Mouse (Mus musculus): ENCODE results near the gene Cela2a. TPM values are rescaled to one million over a fixed set of nuclear protein-coding genes. Genes with fewer than 3 reads are reported as not detected.

Gene Cela2a
- total and polyA plus RNA-seq, 3 experiments = 0.30 to 2.6 (median 0.43) TPM

GRCm38 (mm10) chr4:141822979-141823378, 3.0 kb downstream of the Cela2a start:
- Histone ChIP-seq H3K27ac (ENCODE audit: insufficient read depth, low read depth) (no peak overlapping the region), H3K27me3 (replicated peaks) (no peaks in the 10 kb centered on the region), H3K4me1 (ENCODE audit: control insufficient read depth in 1 of 2, insufficient read depth in 2 of 2) (peaks cover 0 to 5% of the 10 kb centered on the region in 2 experiments; a peak in 2 of 4 replicates), H3K4me2 (ENCODE audit: insufficient read depth, low read depth, poor library complexity, severe bottlenecking) (no peak overlapping the region), H3K9me3 (replicated peaks; ENCODE audit: low read length) (no peaks in the 10 kb centered on the region), H3K36me3 (replicated peaks in 1 of 2; ENCODE audit: control insufficient read depth in 1 of 2, insufficient read depth in 1 of 2, low read length in 1 of 2) (peaks cover 0 to 3% of the 10 kb centered on the region in 2 experiments), H3K4me3 (replicated peaks in 1 of 3; ENCODE audit: low read depth in 2 of 3, low read length in 2 of 3, poor library complexity in 1 of 3) (no peak overlapping the region), H3K9ac (ENCODE audit: insufficient read depth, low read depth) (no peak overlapping the region), H3K79me2 (replicated peaks; ENCODE audit: control insufficient read depth, extremely low read depth, insufficient read depth, poor library complexity, severe bottlenecking) (no peaks in the 10 kb centered on the region)
- peak; percentile 32 for DNase-seq (ENCODE audit: extremely low read depth)
- TF ChIP-seq PAX5 (IDR thresholded peaks at IDR 0.05; ENCODE audit: low read length) (no peak), ETS1 (conservative IDR thresholded peaks at IDR 0.05; ENCODE audit: low read depth, low read length) (no peak), MAX (IDR thresholded peaks at IDR 0.05; ENCODE audit: low read length) (no peak), RCOR1 (conservative IDR thresholded peaks at IDR 0.05; ENCODE audit: low read depth, low read length) (no peak), ZNF384 (IDR thresholded peaks at IDR 0.05; ENCODE audit: low read depth, low read length) (no peak), USF2 (conservative IDR thresholded peaks at IDR 0.05; ENCODE audit: low read depth, low read length) (no peak), BHLHE40 (IDR thresholded peaks at IDR 0.05; ENCODE audit: low read depth, low read length) (no peak), NRF1 (IDR thresholded peaks at IDR 0.05; ENCODE audit: low read depth, low read length) (no peak), MYC (IDR thresholded peaks at IDR 0.05; ENCODE audit: low read depth, low read length) (no peak), CHD1 (IDR thresholded peaks at IDR 0.05; ENCODE audit: low read depth, low read length) (no peak), GABPA (IDR thresholded peaks at IDR 0.05; ENCODE audit: insufficient replicate concordance, low read depth, low read length) (no peak), MXI1 (IDR thresholded peaks at IDR 0.05; ENCODE audit: low read depth, low read length) (no peak), EP300 (IDR thresholded peaks at IDR 0.05; ENCODE audit: low read length) (no peak), ELF1 (IDR thresholded peaks at IDR 0.05; ENCODE audit: low read depth, low read length) (no peak), MEF2A (IDR thresholded peaks at IDR 0.05; ENCODE audit: borderline replicate concordance, low read depth, low read length) (no peak), JUND (conservative IDR thresholded peaks at IDR 0.05; ENCODE audit: low read depth, low read length) (no peak), JUN (IDR thresholded peaks at IDR 0.05; ENCODE audit: insufficient read depth, low read depth, low read length) (no peak), ZKSCAN1 (IDR thresholded peaks at IDR 0.05; ENCODE audit: borderline replicate concordance, low read depth, low read length) (no peak)
- dilution Hi-C loops (cut with MboI; ENCODE audit: extremely low pct_ligation_motif_present, extremely low pct_unique_long_range_greater_than_20kb, low sequenced_read_pairs) (no loop called here), in situ Hi-C loops (cut with MboI; ENCODE audit: low pct_ligation_motif_present, low pct_unique_long_range_greater_than_20kb, low sequenced_read_pairs) (no loop called here)

- Histone ChIP-seq H3K9ac (ENCODE audit: insufficient read depth, low read depth) (no peak overlapping the region), H3K27ac (ENCODE audit: insufficient read depth, low read depth) (no peak overlapping the region), H3K4me2 (ENCODE audit: insufficient read depth, low read depth, poor library complexity, severe bottlenecking) (no peak overlapping the region), H3K27me3 (replicated peaks) (no peaks in the 10 kb centered on the region), H3K36me3 (replicated peaks in 1 of 2; ENCODE audit: control insufficient read depth in 1 of 2, insufficient read depth in 1 of 2, low read length in 1 of 2) (peaks cover 0 to 5% of the 10 kb centered on the region in 2 experiments), H3K4me3 (replicated peaks in 1 of 3; ENCODE audit: low read depth in 2 of 3, low read length in 2 of 3, poor library complexity in 1 of 3) (no peak overlapping the region), H3K9me3 (replicated peaks; ENCODE audit: low read length) (no peaks in the 10 kb centered on the region), H3K79me2 (replicated peaks; ENCODE audit: control insufficient read depth, extremely low read depth, insufficient read depth, poor library complexity, severe bottlenecking) (no peaks in the 10 kb centered on the region), H3K4me1 (ENCODE audit: control insufficient read depth in 1 of 2, insufficient read depth in 2 of 2) (peaks cover 0 to 3% of the 10 kb centered on the region in 2 experiments; a peak in 1 of 4 replicates)
- dilution Hi-C loops (cut with MboI; ENCODE audit: extremely low pct_ligation_motif_present, extremely low pct_unique_long_range_greater_than_20kb, low sequenced_read_pairs) (no loop called here), in situ Hi-C loops (cut with MboI; ENCODE audit: low pct_ligation_motif_present, low pct_unique_long_range_greater_than_20kb, low sequenced_read_pairs) (no loop called here)
- peak in 1 of 2 experiments; percentile 55; a peak in 2 of 4 replicates for TF ChIP-seq CTCF (conservative IDR thresholded peaks at IDR 0.05 in 1 of 2, IDR thresholded peaks at IDR 0.05 in 1 of 2; ENCODE audit: low read depth in 2 of 2, low read length in 2 of 2)
- peak; percentile 21; the same call in 1 of the 2 replicates for TF ChIP-seq SMC3 (IDR thresholded peaks at IDR 0.05; ENCODE audit: low read depth, low read length)
- TF ChIP-seq ZC3H11A (IDR thresholded peaks at IDR 0.05; ENCODE audit: low read depth, low read length) = no peak
- DNase-seq (ENCODE audit: extremely low read depth) = no peak
Observed at GRCm38 (mm10) chr4:141822089-141822488, 3.9 kb downstream of the Cela2a start.
